Mouse (Mus musculus) lung, embryonic 15.5 days (tissue): ENCODE data around the gene Ephb6. TPM values are rescaled to one million over a fixed set of nuclear protein-coding genes. Genes with fewer than 3 reads are reported as not detected.

Experiments used
- ATAC-seq: fragments of 200-750 bp; cut with Nextera tagmentation; 2 replicates; pipeline ENCODE4 v1.8.0; 2017; ENCODE audit warnings: moderate number of reproducible peaks, borderline replicate concordance; ENCODE audit not compliant: low FRiP score, low TSS enrichment; ENCODE audit errors: extremely low read depth
- H3K27ac ChIP-seq: fragments of 300-500 bp; sonication (generic); 2 replicates; pipeline ENCODE4 v1.5.1; 2015; ENCODE audit warnings: moderate library complexity, mild to moderate bottlenecking, inconsistent platforms
- H3K27me3 ChIP-seq: fragments of 300-500 bp; sonication (generic); 2 replicates; pipeline ENCODE4 v1.6.1; 2015; ENCODE audit warnings: inconsistent platforms
- H3K36me3 ChIP-seq: fragments of 300-500 bp; sonication (generic); 2 replicates; pipeline ENCODE4 v1.6.1; 2015; ENCODE audit warnings: inconsistent platforms
- H3K4me1 ChIP-seq: fragments of 300-500 bp; sonication (generic); 2 replicates; pipeline ENCODE4 v1.6.1; 2015; ENCODE audit warnings: inconsistent platforms
- H3K4me2 ChIP-seq: fragments of 300-500 bp; sonication (generic); 2 replicates; pipeline ENCODE4 v1.6.1; 2015; ENCODE audit warnings: inconsistent platforms, mild to moderate bottlenecking, moderate library complexity
- H3K4me3 ChIP-seq: fragments of 300-500 bp; sonication (generic); 2 replicates; pipeline ENCODE4 v1.5.1; 2015; ENCODE audit warnings: mild to moderate bottlenecking, inconsistent platforms
- H3K9ac ChIP-seq: fragments of 300-500 bp; sonication (generic); 2 replicates; pipeline ENCODE4 v1.6.1; 2015; ENCODE audit warnings: inconsistent platforms
- H3K9me3 ChIP-seq: fragments of 300-500 bp; sonication (generic); 2 replicates; pipeline ENCODE4 v1.6.1; 2016; ENCODE audit warnings: inconsistent platforms
- WGBS: fragments of 180-500 bp; shearing (Covaris S2); methylation state at CpG from one replicate; pipeline ENCODE4 v1.1.7; 2015; 5-methylcytosine and 5-hydroxymethylcytosine counted together
- polyA plus RNA-seq: library from polyadenylated mRNA; unstranded; fragments of >200 nt; fragmentation: Nextera tagmentation; extraction: Ambion mirVana; gene quantifications from 2 replicates; pipeline ENCODE4 v1.2.1, GENCODE M21; 2015

Gene Ephb6
- polyA plus RNA-seq, 1 experiment from 2014 or later = 14.5 TPM

DNA sequence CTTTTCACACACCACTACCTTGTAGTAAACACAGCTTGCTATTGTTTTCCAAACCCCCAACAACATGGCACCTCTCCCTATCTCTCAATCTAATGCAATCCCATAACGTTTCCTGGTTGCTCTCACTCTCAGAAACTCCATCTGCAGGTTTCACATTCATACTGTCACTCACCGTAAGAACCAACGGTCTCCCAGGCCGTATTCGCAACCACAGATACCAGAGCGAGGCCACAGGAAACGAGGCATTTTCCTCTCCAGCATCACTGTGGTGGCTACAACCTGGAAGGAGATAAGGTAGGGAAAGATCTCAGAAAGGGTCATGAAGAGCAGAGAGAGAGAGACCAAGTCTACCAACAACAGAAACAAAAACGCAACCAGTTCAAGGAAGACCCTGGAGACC, 49.4 kb downstream of the Ephb6 start:
- no peak overlapping the region for H3K9ac ChIP-seq
- no peaks in the 10 kb centered on the region for H3K27me3 ChIP-seq
- ATAC-seq = no peak
- no peak overlapping the region for H3K27ac ChIP-seq
- H3K4me1 ChIP-seq = no peaks in the 10 kb centered on the region
- no peaks in the 10 kb centered on the region for H3K9me3 ChIP-seq
- no peak overlapping the region for H3K4me2 ChIP-seq
- no peak overlapping the region for H3K4me3 ChIP-seq
- WGBS = 76% methylated on average over 8 of the region's 8 CpGs
- H3K36me3 ChIP-seq = no peaks in the 10 kb centered on the region

DNA sequence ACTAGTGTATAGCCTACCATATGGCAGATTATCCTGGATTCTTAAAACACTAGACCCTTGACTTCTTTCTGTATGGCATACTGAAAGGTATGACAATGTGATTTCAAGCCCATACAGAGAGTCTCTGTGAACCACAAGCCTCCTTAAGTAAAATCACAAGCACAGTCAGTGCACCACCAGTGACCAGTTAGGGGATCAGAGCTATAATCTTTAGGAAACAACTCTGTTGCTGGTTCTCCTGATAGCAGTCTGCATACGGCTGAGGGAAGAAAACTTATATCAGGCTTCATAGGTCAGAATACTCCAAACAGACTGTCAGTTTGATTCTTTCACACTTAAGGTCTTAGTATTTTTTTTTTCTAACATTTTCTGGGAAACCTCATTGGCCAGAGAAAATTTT, 53.2 kb downstream of the Ephb6 start:
- Histone ChIP-seq H3K4me2 (no peak overlapping the region), H3K9me3 (no peaks in the 10 kb centered on the region), H3K36me3 (no peaks in the 10 kb centered on the region), H3K27ac (no peak overlapping the region), H3K4me1 (no peaks in the 10 kb centered on the region), H3K4me3 (no peak overlapping the region), H3K9ac (no peak overlapping the region), H3K27me3 (no peaks in the 10 kb centered on the region)
- ATAC-seq = no peak
- 44% methylated on average over 1 of the region's 1 CpGs for WGBS

DNA sequence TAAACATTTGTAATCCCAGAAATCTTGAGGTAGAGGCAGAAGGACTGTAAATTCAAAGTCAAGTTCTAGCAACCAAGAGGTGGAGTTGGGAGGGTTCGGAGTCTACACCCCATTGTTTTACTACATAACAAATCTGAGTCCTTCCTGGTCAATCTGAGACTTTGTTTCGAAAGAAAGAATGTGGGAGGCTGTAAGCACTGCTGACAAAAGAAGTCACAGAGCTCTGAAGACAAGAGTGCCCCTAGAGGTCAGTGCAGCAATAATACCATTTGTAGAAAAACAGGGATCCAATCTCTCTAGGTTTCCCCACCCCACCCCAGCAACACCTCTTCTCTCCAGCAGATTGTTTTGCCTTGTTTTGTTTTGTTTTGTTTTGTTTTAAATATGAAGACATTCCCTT, 57.0 kb downstream of the Ephb6 start:
- H3K36me3 ChIP-seq = no peaks in the 10 kb centered on the region
- no peaks in the 10 kb centered on the region for H3K4me1 ChIP-seq
- H3K4me2 ChIP-seq = no peak overlapping the region
- H3K4me3 ChIP-seq = no peak overlapping the region
- ATAC-seq = no peak
- no peaks in the 10 kb centered on the region for H3K27me3 ChIP-seq
- no peak overlapping the region for H3K27ac ChIP-seq
- 35% methylated on average over 2 of the region's 2 CpGs for WGBS
- no peaks in the 10 kb centered on the region for H3K9me3 ChIP-seq
- no peak overlapping the region for H3K9ac ChIP-seq

Other genes with a start within 250 kb of the Ephb6 start
- 0.76 TPM in 1 of 2 replicates, not detected in the other for gene Prss3, start 227.8 kb upstream of the Ephb6 start, polyA plus RNA-seq
- 0.50 TPM in 1 of 2 replicates, not detected in the other for gene Gm5771, start 213.1 kb upstream of the Ephb6 start, polyA plus RNA-seq
- gene Gm10334, start 159.3 kb upstream of the Ephb6 start, polyA plus RNA-seq = 0.29 TPM in 1 of 2 replicates, not detected in the other
- gene Prss1, start 146.6 kb upstream of the Ephb6 start, polyA plus RNA-seq = 2.0 TPM in 1 of 2 replicates, not detected in the other
- gene Prss2, start 83.7 kb upstream of the Ephb6 start, polyA plus RNA-seq = 0.54 TPM in 1 of 2 replicates, not detected in the other
- gene Trpv6, start 30.9 kb downstream of the Ephb6 start, polyA plus RNA-seq = 1.8 and 2.3 TPM in 2 replicates
- gene Trpv5, start 75.3 kb downstream of the Ephb6 start, polyA plus RNA-seq = not detected in 2 replicates
- gene Llcfc1, start 78.9 kb downstream of the Ephb6 start, polyA plus RNA-seq = not detected in 2 replicates
- gene Kel, start 98.9 kb downstream of the Ephb6 start, polyA plus RNA-seq = 2.7 and 3.3 TPM in 2 replicates
- not detected in 2 replicates for gene Olfr459, start 169.7 kb downstream of the Ephb6 start, polyA plus RNA-seq
- not detected in 2 replicates for gene Pip, start 242.1 kb downstream of the Ephb6 start, polyA plus RNA-seq
- gene Sval2, start 247.5 kb downstream of the Ephb6 start, polyA plus RNA-seq = not detected in 2 replicates